Mouse (Mus musculus): ENCODE measurements around the gene Gm11238. TPM values are rescaled to one million over a fixed set of nuclear protein-coding genes. Genes with fewer than 3 reads are reported as not detected.
"Not testable (repeated sequence)": the region's sequence is repeated elsewhere in the genome, so short reads cannot be mapped to it uniquely, and the experiment has no call there.

The Gm11238 gene
- total RNA-seq (2021): not detected

- DNase-seq (ENCODE audit: low spot score); intact Hi-C loops (cut with DNase I): not testable (repeated sequence)
Observed at GRCm38 (mm10) chr4:73607581-73607980, at the start of gene Gm11238. Gm11238 (plus strand) TSS chr4:73607881.

GRCm38 (mm10) chr4:73599248-73599647 lies 8.4 kb upstream of the Gm11238 start:
- no peak for DNase-seq (ENCODE audit: low spot score)
- intact Hi-C loops (cut with DNase I): no loop called here

DNA sequence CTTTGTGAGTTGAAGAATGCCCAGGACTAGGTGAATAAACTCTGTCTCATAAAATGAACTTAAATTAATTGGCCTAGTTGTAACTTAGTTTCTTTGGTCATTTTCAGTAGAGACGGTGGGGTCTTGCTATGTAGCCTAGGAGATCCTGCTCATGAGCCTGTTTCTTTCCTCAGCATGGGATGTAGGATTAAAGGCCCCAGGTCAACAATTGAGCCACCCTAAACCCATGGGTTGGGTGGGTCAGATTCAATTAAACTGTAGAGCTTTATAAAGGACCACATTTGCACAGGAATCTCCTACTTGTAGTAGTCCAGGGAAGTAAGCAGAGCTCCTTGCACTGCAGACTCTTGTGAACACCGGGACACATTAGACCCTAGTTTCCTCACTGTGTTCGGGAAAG lies 15.0 kb downstream of the Gm11238 start, which contains the start of gene Gm11237:
TSS of gene Gm11237 (plus strand) at position 301 of the 400 bp plus-strand sequence.
- DNase-seq (ENCODE audit: low spot score); intact Hi-C loops (cut with DNase I): not testable (repeated sequence)

DNA sequence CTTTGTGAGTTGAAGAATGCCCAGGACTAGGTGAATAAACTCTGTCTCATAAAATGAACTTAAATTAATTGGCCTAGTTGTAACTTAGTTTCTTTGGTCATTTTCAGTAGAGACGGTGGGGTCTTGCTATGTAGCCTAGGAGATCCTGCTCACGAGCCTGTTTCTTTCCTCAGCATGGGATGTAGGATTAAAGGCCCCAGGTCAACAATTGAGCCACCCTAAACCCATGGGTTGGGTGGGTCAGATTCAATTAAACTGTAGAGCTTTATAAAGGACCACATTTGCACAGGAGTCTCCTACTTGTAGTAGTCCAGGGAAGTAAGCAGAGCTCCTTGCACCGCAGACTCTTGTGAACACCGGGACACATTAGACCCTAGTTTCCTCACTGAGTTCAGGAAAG lies 30.1 kb downstream of the Gm11238 start, which contains the start of gene Gm11236:
TSS of gene Gm11236 (plus strand) at position 301 of the 400 bp plus-strand sequence.
- intact Hi-C loops (cut with DNase I); DNase-seq (ENCODE audit: low spot score): not testable (repeated sequence)

- intact Hi-C loops (cut with DNase I): not testable (repeated sequence)
Observed at GRCm38 (mm10) chr4:73661864-73662263, 54.2 kb downstream of the Gm11238 start.

DNA sequence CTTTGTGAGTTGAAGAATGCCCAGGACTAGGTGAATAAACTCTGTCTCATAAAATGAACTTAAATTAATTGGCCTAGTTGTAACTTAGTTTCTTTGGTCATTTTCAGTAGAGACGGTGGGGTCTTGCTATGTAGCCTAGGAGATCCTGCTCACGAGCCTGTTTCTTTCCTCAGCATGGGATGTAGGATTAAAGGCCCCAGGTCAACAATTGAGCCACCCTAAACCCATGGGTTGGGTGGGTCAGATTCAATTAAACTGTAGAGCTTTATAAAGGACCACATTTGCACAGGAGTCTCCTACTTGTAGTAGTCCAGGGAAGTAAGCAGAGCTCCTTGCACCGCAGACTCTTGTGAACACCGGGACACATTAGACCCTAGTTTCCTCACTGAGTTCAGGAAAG lies 60.4 kb downstream of the Gm11238 start, which contains the start of gene Gm11239:
TSS of gene Gm11239 (plus strand) at position 301 of the 400 bp plus-strand sequence.
- intact Hi-C loops (cut with DNase I): not testable (repeated sequence)

More at GRCm38 (mm10) chr4:73661864-73662263, 54.2 kb downstream of the Gm11238 start:
- DNase-seq (ENCODE audit: low spot score): not testable (repeated sequence)

GRCm38 (mm10) chr4:73683216-73683615 lies 75.5 kb downstream of the Gm11238 start, which contains the start of gene Gm428:
Gm428 (plus strand) TSS chr4:73683516.
- intact Hi-C loops (cut with DNase I): not testable (repeated sequence)

More for the DNA sequence above, 60.4 kb downstream of the Gm11238 start, which contains the start of gene Gm11239:
- not testable (repeated sequence) for DNase-seq (ENCODE audit: low spot score)

More at GRCm38 (mm10) chr4:73683216-73683615, 75.5 kb downstream of the Gm11238 start, which contains the start of gene Gm428:
- not testable (repeated sequence) for DNase-seq (ENCODE audit: low spot score)

Other genes with a start within 250 kb of the Gm11238 start
- not detected for gene Gm11487, start 202.8 kb upstream of the Gm11238 start, total RNA-seq (2021)
- not detected for gene Gm11237, start 15.1 kb downstream of the Gm11238 start, total RNA-seq (2021)
- gene Gm11236, start 30.2 kb downstream of the Gm11238 start, total RNA-seq (2021): not detected
- gene Gm11239, start 60.5 kb downstream of the Gm11238 start, total RNA-seq (2021): not detected
- not detected for gene Gm428, start 75.6 kb downstream of the Gm11238 start, total RNA-seq (2021)
- gene Rasef, start 183.1 kb downstream of the Gm11238 start, total RNA-seq (2021): under 1 TPM; 0.70 to 0.86 TPM